Mouse (Mus musculus) kidney, embryonic 15.5 days (tissue): ENCODE measurements around the gene AC134908.4. TPM values are rescaled to one million over a fixed set of nuclear protein-coding genes. Genes with fewer than 3 reads are reported as not detected.
A peak's percentile ranks its signal among the peaks of the same experiment; 100 is the strongest.

ENCODE experiments used
- ATAC-seq: fragments of 200-750 bp; cut with Nextera tagmentation; replicated peaks from 2 replicates; pipeline ENCODE4 v1.8.0; 2017; ENCODE audit warnings: moderate TSS enrichment; ENCODE audit not compliant: low FRiP score
- H3K27ac ChIP-seq: fragments of 300-500 bp; sonication (generic); 2 replicates; pipeline ENCODE4 v1.5.1; 2015; ENCODE audit warnings: mild to moderate bottlenecking, inconsistent platforms
- H3K27me3 ChIP-seq: fragments of 300-500 bp; sonication (generic); 2 replicates; pipeline ENCODE4 v1.6.1; 2015; ENCODE audit warnings: inconsistent platforms
- H3K36me3 ChIP-seq: fragments of 300-500 bp; sonication (generic); 2 replicates; pipeline ENCODE4 v1.6.1; 2015; ENCODE audit warnings: inconsistent platforms
- H3K4me1 ChIP-seq: fragments of 300-500 bp; sonication (generic); 2 replicates; pipeline ENCODE4 v1.6.1; 2015; ENCODE audit warnings: inconsistent platforms
- H3K4me2 ChIP-seq: fragments of 300-500 bp; sonication (generic); 2 replicates; pipeline ENCODE4 v1.6.1; 2015; ENCODE audit warnings: moderate library complexity, mild to moderate bottlenecking, inconsistent platforms
- H3K4me3 ChIP-seq: fragments of 300-500 bp; sonication (generic); replicated peaks from 2 replicates; pipeline ENCODE4 v1.5.1; 2015; ENCODE audit warnings: mild to moderate bottlenecking, inconsistent platforms
- H3K9ac ChIP-seq: fragments of 300-500 bp; sonication (generic); 2 replicates; pipeline ENCODE4 v1.6.1; 2015; ENCODE audit warnings: mild to moderate bottlenecking, inconsistent platforms
- H3K9me3 ChIP-seq: fragments of 300-500 bp; sonication (generic); replicated peaks from 2 replicates; pipeline ENCODE4 v1.6.1; 2016; ENCODE audit warnings: inconsistent platforms
- WGBS: fragments of 180-500 bp; shearing (Covaris S2); methylation state at CpG from one replicate; pipeline ENCODE4 v1.1.7; 2015; ENCODE audit warnings: mixed read lengths; 5-methylcytosine and 5-hydroxymethylcytosine counted together
- polyA plus RNA-seq: library from polyadenylated mRNA; unstranded; fragments of >200 nt; fragmentation: Nextera tagmentation; extraction: Ambion mirVana; gene quantifications from 2 replicates; pipeline ENCODE4 v1.2.1, GENCODE M21; 2015

AC134908.4 gene
- polyA plus RNA-seq, 1 experiment from 2014 or later = not detected

GRCm38 (mm10) chr17:25796211-25796771 is 832 bp upstream of the AC134908.4 start:
- peak overlapping the region; percentile 93 for H3K4me2 ChIP-seq
- peak overlapping the region; percentile 67 for H3K4me3 ChIP-seq
- WGBS = 1% methylated on average over 37 of the region's 37 CpGs
- H3K36me3 ChIP-seq = 0 out of 2 replicates have a peak, but pooled peaks cover 3% of the 10 kb centered on the region
- peaks cover 4% of the 10 kb centered on the region for H3K27me3 ChIP-seq
- ATAC-seq = 0 out of 2 replicates have a peak, but pooled peaks have one; percentile 8
- H3K27ac ChIP-seq = peak overlapping the region; percentile 56
- H3K9ac ChIP-seq = peak overlapping the region; percentile 65
- peaks cover 53% of the 10 kb centered on the region for H3K4me1 ChIP-seq
- no peaks in the 10 kb centered on the region for H3K9me3 ChIP-seq

GRCm38 (mm10) chr17:25794998-25795397 is 461 bp downstream of the AC134908.4 start:
- Histone ChIP-seq H3K4me2 (peak overlapping the region; percentile 93), H3K9ac (no peak overlapping the region; the same call in 1 of the 2 replicates), H3K4me3 (peak overlapping the region; percentile 67), H3K27ac (peak overlapping the region; percentile 18; the same call in 1 of the 2 replicates), H3K36me3 (peaks cover 9% of the 10 kb centered on the region; the same call in 1 of the 2 replicates), H3K9me3 (no peaks in the 10 kb centered on the region), H3K4me1 (peaks cover 63% of the 10 kb centered on the region), H3K27me3 (0 out of 2 replicates have a peak, but pooled peaks cover 3% of the 10 kb centered on the region)
- WGBS = 80% methylated on average over 17 of the region's 17 CpGs
- no peak for ATAC-seq

GRCm38 (mm10) chr17:25794197-25794596 is 1.3 kb downstream of the AC134908.4 start:
- no peak overlapping the region for H3K4me3 ChIP-seq
- no peaks in the 10 kb centered on the region for H3K9me3 ChIP-seq
- H3K4me2 ChIP-seq = 0 out of 2 replicates have a peak overlapping the region, but pooled peaks have one; percentile 1
- peaks cover 17% of the 10 kb centered on the region for H3K36me3 ChIP-seq
- ATAC-seq = no peak
- H3K4me1 ChIP-seq = peaks cover 63% of the 10 kb centered on the region
- H3K27ac ChIP-seq = 0 out of 2 replicates have a peak overlapping the region, but pooled peaks have one; percentile 29
- H3K27me3 ChIP-seq = 0 out of 2 replicates have a peak, but pooled peaks cover 3% of the 10 kb centered on the region
- 78% methylated on average over 13 of the region's 13 CpGs for WGBS
- H3K9ac ChIP-seq = no peak overlapping the region

GRCm38 (mm10) chr17:25792615-25793014 is 2.8 kb downstream of the AC134908.4 start, which contains the start of gene Fam173a:
Gene Fam173a (minus strand): TSS chr17:25792901.
- peaks cover 61% of the 10 kb centered on the region for H3K4me1 ChIP-seq

GRCm38 (mm10) chr17:25791843-25792527 is 3.5 kb downstream of the AC134908.4 start:
- WGBS = under 1% methylated on average over 45 of the region's 45 CpGs
- peak overlapping the region; percentile 79 for H3K4me2 ChIP-seq
- peak overlapping the region; percentile 73 for H3K9ac ChIP-seq
- peaks cover 55% of the 10 kb centered on the region for H3K4me1 ChIP-seq
- peak overlapping the region; percentile 78 for H3K4me3 ChIP-seq
- peak; percentile 49 for ATAC-seq
- H3K36me3 ChIP-seq = peaks cover 38% of the 10 kb centered on the region
- H3K9me3 ChIP-seq = no peaks in the 10 kb centered on the region
- peak overlapping the region; percentile 98 for H3K27ac ChIP-seq
- no peaks in the 10 kb centered on the region for H3K27me3 ChIP-seq

More at GRCm38 (mm10) chr17:25792615-25793014, 2.8 kb downstream of the AC134908.4 start, which contains the start of gene Fam173a:
- H3K4me3 ChIP-seq = peak within 1 kb of the TSS; percentile 78
- H3K27me3 ChIP-seq = no peaks in the 10 kb centered on the region
- no peaks in the 10 kb centered on the region for H3K9me3 ChIP-seq
- ATAC-seq = peak; percentile 59; the same call in 1 of the 2 replicates
- 0% methylated on average over 14 of the region's 14 CpGs for WGBS
- H3K36me3 ChIP-seq = peaks cover 31% of the 10 kb centered on the region
- H3K4me2 ChIP-seq = peak within 1 kb of the TSS; percentile 79
- H3K27ac ChIP-seq = peak within 1 kb of the TSS; percentile 98
- peak within 1 kb of the TSS; percentile 73 for H3K9ac ChIP-seq

- 25% methylated on average over 19 of the region's 19 CpGs for WGBS
- ATAC-seq = no peak; the same call in 1 of the 2 replicates
- Histone ChIP-seq H3K27me3 (no peaks in the 10 kb centered on the region), H3K4me3 (peak overlapping the region; percentile 78), H3K4me1 (peaks cover 54% of the 10 kb centered on the region), H3K27ac (peak overlapping the region; percentile 98), H3K36me3 (peaks cover 40% of the 10 kb centered on the region), H3K9me3 (no peaks in the 10 kb centered on the region), H3K9ac (peak overlapping the region; percentile 73), H3K4me2 (peak overlapping the region; percentile 79)
Observed at GRCm38 (mm10) chr17:25791320-25791842, 4.1 kb downstream of the AC134908.4 start.

GRCm38 (mm10) chr17:25786781-25787504 is 8.5 kb downstream of the AC134908.4 start:
- no peak overlapping the region for H3K27ac ChIP-seq
- H3K9ac ChIP-seq = no peak overlapping the region
- ATAC-seq = no peak
- H3K4me3 ChIP-seq = no peak overlapping the region
- H3K36me3 ChIP-seq = peaks cover 57% of the 10 kb centered on the region
- H3K4me2 ChIP-seq = no peak overlapping the region
- 90% methylated on average over 9 of the region's 9 CpGs for WGBS
- H3K4me1 ChIP-seq = peaks cover 34% of the 10 kb centered on the region
- no peaks in the 10 kb centered on the region for H3K9me3 ChIP-seq
- H3K27me3 ChIP-seq = no peaks in the 10 kb centered on the region

- H3K4me3 ChIP-seq = peak within 1 kb of the TSS; percentile 72
- H3K9me3 ChIP-seq = no peaks in the 10 kb centered on the region
- no peak for ATAC-seq
- H3K27me3 ChIP-seq = no peaks in the 10 kb centered on the region
- peak within 1 kb of the TSS; percentile 69 for H3K9ac ChIP-seq
- WGBS = 83% methylated on average over 3 of the region's 3 CpGs
- peaks cover 29% of the 10 kb centered on the region for H3K4me1 ChIP-seq
- peak within 1 kb of the TSS; percentile 96 for H3K27ac ChIP-seq
- peaks cover 64% of the 10 kb centered on the region for H3K36me3 ChIP-seq
- peak within 1 kb of the TSS; percentile 67 for H3K4me2 ChIP-seq
Observed at GRCm38 (mm10) chr17:25786280-25786679, 9.2 kb downstream of the AC134908.4 start, which contains the start of gene Ccdc78. Gene Ccdc78 (plus strand): TSS chr17:25786580.

- WGBS = under 1% methylated on average over 23 of the region's 23 CpGs
- no peaks in the 10 kb centered on the region for H3K9me3 ChIP-seq
- ATAC-seq = peak; percentile 86
- H3K9ac ChIP-seq = peak within 1 kb of the TSS; percentile 69
- peaks cover 69% of the 10 kb centered on the region for H3K36me3 ChIP-seq
- H3K27ac ChIP-seq = peak within 1 kb of the TSS; percentile 96
- peaks cover 20% of the 10 kb centered on the region for H3K4me1 ChIP-seq
- peak within 1 kb of the TSS; percentile 67 for H3K4me2 ChIP-seq
- H3K4me3 ChIP-seq = peak within 1 kb of the TSS; percentile 72
- H3K27me3 ChIP-seq = no peaks in the 10 kb centered on the region
Observed at GRCm38 (mm10) chr17:25785281-25785745, 10.1 kb downstream of the AC134908.4 start, which contains the start of gene Haghl. Gene Haghl (minus strand): TSS chr17:25785673.

GRCm38 (mm10) chr17:25783861-25784574 is 11.4 kb downstream of the AC134908.4 start:
- 75% methylated on average over 15 of the region's 15 CpGs for WGBS
- Histone ChIP-seq H3K4me3 (peak overlapping the region; percentile 72), H3K27ac (no peak overlapping the region), H3K9ac (peak overlapping the region; percentile 69; the same call in 1 of the 2 replicates), H3K4me1 (peaks cover 20% of the 10 kb centered on the region), H3K4me2 (peak overlapping the region; percentile 67), H3K36me3 (peaks cover 70% of the 10 kb centered on the region), H3K27me3 (no peaks in the 10 kb centered on the region), H3K9me3 (no peaks in the 10 kb centered on the region)
- ATAC-seq = no peak

- Histone ChIP-seq H3K36me3 (peaks cover 68% of the 10 kb centered on the region), H3K9ac (no peak overlapping the region)
Observed at GRCm38 (mm10) chr17:25783086-25783485, 12.4 kb downstream of the AC134908.4 start.

More at GRCm38 (mm10) chr17:25783086-25783485, 12.4 kb downstream of the AC134908.4 start:
- H3K4me1 ChIP-seq = peaks cover 20% of the 10 kb centered on the region
- WGBS = 84% methylated on average over 7 of the region's 7 CpGs
- H3K4me2 ChIP-seq = no peak overlapping the region
- ATAC-seq = no peak
- no peaks in the 10 kb centered on the region for H3K9me3 ChIP-seq
- no peaks in the 10 kb centered on the region for H3K27me3 ChIP-seq
- no peak overlapping the region for H3K4me3 ChIP-seq
- H3K27ac ChIP-seq = no peak overlapping the region
